Mouse (Mus musculus) liver, embryonic 14.5 days (tissue): ENCODE measurements at regions not wholly inside any gene's neighbourhood (a gene's known extent, or its start where the extent isn't known, plus 50 kb on each side); places are given as distances from the start of the nearest gene placed in this dataset.

Source experiments
- CTCF ChIP-seq: IDR thresholded peaks from 2 replicates; pipeline ENCODE4 v1.5.1; 2016; ENCODE audit warnings: antibody characterized with exemption, low read depth, control low read depth
- EP300 ChIP-seq: IDR thresholded peaks from 2 replicates; pipeline ENCODE4 v1.6.1; 2016; ENCODE audit warnings: antibody characterized with exemption, low read depth

GRCm38 (mm10) chr17:4779017-4779416 lies 215.1 kb upstream of the Arid1b start:
- TF ChIP-seq CTCF, result no peak
- TF ChIP-seq EP300, result no peak
